Mouse (Mus musculus): Measurements from ENCODE around the gene Avpi1. TPM values are rescaled to one million over a fixed set of nuclear protein-coding genes. Genes with fewer than 3 reads are reported as not detected.

Avpi1 gene
- polyA plus RNA-seq, 1 experiment from 2014 or later = 37.1 TPM

GRCm38 (mm10) chr19:42145210-42145609, 16.4 kb upstream of the Avpi1 start:
- Histone ChIP-seq H3K36me3 (ENCODE audit: insufficient read depth, low read length) (no peaks in the 10 kb centered on the region), H3K9me3 (replicated peaks; ENCODE audit: low read length) (no peaks in the 10 kb centered on the region), H3K4me3 (replicated peaks; ENCODE audit: low read depth, low read length) (no peak overlapping the region), H3K9ac (ENCODE audit: low read depth, low read length) (no peak overlapping the region), H3K4me1 (replicated peaks; ENCODE audit: insufficient read depth, low read length) (peaks cover 7% of the 10 kb centered on the region), H3K4me2 (ENCODE audit: low read length) (no peak overlapping the region), H3K27me3 (ENCODE audit: insufficient read depth, low read length) (no peaks in the 10 kb centered on the region), H3K27ac (no peak overlapping the region)
- no peak for TF ChIP-seq CTCF (IDR thresholded peaks at IDR 0.05; ENCODE audit: low read depth)
- 55% methylated on average over 4 of the region's 4 CpGs for WGBS
- ATAC-seq (replicated peaks; ENCODE audit: low FRiP score, low read depth) (no peak), DNase-seq (ENCODE audit: low spot score) (no peak)

- Histone ChIP-seq H3K27ac (no peak overlapping the region), H3K4me1 (replicated peaks; ENCODE audit: insufficient read depth, low read length) (peaks cover 7% of the 10 kb centered on the region), H3K27me3 (ENCODE audit: insufficient read depth, low read length) (no peaks in the 10 kb centered on the region), H3K4me2 (ENCODE audit: low read length) (no peak overlapping the region), H3K36me3 (ENCODE audit: insufficient read depth, low read length) (no peaks in the 10 kb centered on the region), H3K9ac (ENCODE audit: low read depth, low read length) (no peak overlapping the region), H3K4me3 (replicated peaks; ENCODE audit: low read depth, low read length) (no peak overlapping the region), H3K9me3 (replicated peaks; ENCODE audit: low read length) (no peaks in the 10 kb centered on the region)
- 28% methylated on average over 8 of the region's 8 CpGs for WGBS
- DNase-seq (ENCODE audit: low spot score) (peak; percentile 93), ATAC-seq (replicated peaks; ENCODE audit: low FRiP score, low read depth) (no peak)
- peak; percentile 90 for TF ChIP-seq CTCF (IDR thresholded peaks at IDR 0.05; ENCODE audit: low read depth)
Observed at GRCm38 (mm10) chr19:42144541-42145167, 15.8 kb upstream of the Avpi1 start.

- Histone ChIP-seq H3K9ac (ENCODE audit: low read depth, low read length) (no peak overlapping the region), H3K4me1 (replicated peaks; ENCODE audit: insufficient read depth, low read length) (peaks cover 7% of the 10 kb centered on the region), H3K9me3 (replicated peaks; ENCODE audit: low read length) (no peaks in the 10 kb centered on the region), H3K27ac (no peak overlapping the region), H3K27me3 (ENCODE audit: insufficient read depth, low read length) (no peaks in the 10 kb centered on the region), H3K4me2 (ENCODE audit: low read length) (no peak overlapping the region), H3K4me3 (replicated peaks; ENCODE audit: low read depth, low read length) (no peak overlapping the region), H3K36me3 (ENCODE audit: insufficient read depth, low read length) (no peaks in the 10 kb centered on the region)
- 57% methylated on average over 6 of the region's 6 CpGs for WGBS
- no peak for ATAC-seq (replicated peaks; ENCODE audit: low FRiP score, low read depth)
- no peak for DNase-seq (ENCODE audit: low spot score)
- no peak for TF ChIP-seq CTCF (IDR thresholded peaks at IDR 0.05; ENCODE audit: low read depth)
Observed at GRCm38 (mm10) chr19:42144067-42144466, 15.2 kb upstream of the Avpi1 start.

GRCm38 (mm10) chr19:42142757-42143156, 13.9 kb upstream of the Avpi1 start:
- TF ChIP-seq CTCF (IDR thresholded peaks at IDR 0.05; ENCODE audit: low read depth) = no peak
- Histone ChIP-seq H3K4me1 (replicated peaks; ENCODE audit: insufficient read depth, low read length) (no peaks in the 10 kb centered on the region; the same call in 1 of the 2 replicates), H3K4me2 (ENCODE audit: low read length) (no peak overlapping the region), H3K4me3 (replicated peaks; ENCODE audit: low read depth, low read length) (no peak overlapping the region), H3K27ac (no peak overlapping the region), H3K27me3 (ENCODE audit: insufficient read depth, low read length) (no peaks in the 10 kb centered on the region), H3K9ac (ENCODE audit: low read depth, low read length) (no peak overlapping the region), H3K36me3 (ENCODE audit: insufficient read depth, low read length) (no peaks in the 10 kb centered on the region), H3K9me3 (replicated peaks; ENCODE audit: low read length) (no peaks in the 10 kb centered on the region)
- no peak for DNase-seq (ENCODE audit: low spot score)
- no peak for ATAC-seq (replicated peaks; ENCODE audit: low FRiP score, low read depth)
- 75% methylated on average over 2 of the region's 2 CpGs for WGBS

GRCm38 (mm10) chr19:42141998-42142397, 13.1 kb upstream of the Avpi1 start:
- Histone ChIP-seq H3K9me3 (replicated peaks; ENCODE audit: low read length) (no peaks in the 10 kb centered on the region), H3K4me1 (replicated peaks; ENCODE audit: insufficient read depth, low read length) (no peaks in the 10 kb centered on the region; the same call in 1 of the 2 replicates), H3K9ac (ENCODE audit: low read depth, low read length) (no peak overlapping the region), H3K27ac (no peak overlapping the region), H3K4me2 (ENCODE audit: low read length) (no peak overlapping the region), H3K27me3 (ENCODE audit: insufficient read depth, low read length) (no peaks in the 10 kb centered on the region), H3K36me3 (ENCODE audit: insufficient read depth, low read length) (no peaks in the 10 kb centered on the region), H3K4me3 (replicated peaks; ENCODE audit: low read depth, low read length) (no peak overlapping the region)
- ATAC-seq (replicated peaks; ENCODE audit: low FRiP score, low read depth) (no peak), DNase-seq (ENCODE audit: low spot score) (no peak)
- WGBS = 82% methylated on average over 3 of the region's 3 CpGs
- TF ChIP-seq CTCF (IDR thresholded peaks at IDR 0.05; ENCODE audit: low read depth) = no peak

GRCm38 (mm10) chr19:42139724-42140517, 11.1 kb upstream of the Avpi1 start:
- H3K27me3 ChIP-seq (ENCODE audit: insufficient read depth, low read length) = no peaks in the 10 kb centered on the region
- no peak overlapping the region for H3K9ac ChIP-seq (ENCODE audit: low read depth, low read length)
- H3K4me3 ChIP-seq (replicated peaks; ENCODE audit: low read depth, low read length) = no peak overlapping the region
- no peak for ATAC-seq (replicated peaks; ENCODE audit: low FRiP score, low read depth)
- no peaks in the 10 kb centered on the region for H3K4me1 ChIP-seq (replicated peaks; ENCODE audit: insufficient read depth, low read length)
- no peak for TF ChIP-seq CTCF (IDR thresholded peaks at IDR 0.05; ENCODE audit: low read depth)
- H3K4me2 ChIP-seq (ENCODE audit: low read length) = no peak overlapping the region
- H3K27ac ChIP-seq = no peak overlapping the region
- no peak for DNase-seq (ENCODE audit: low spot score)
- H3K36me3 ChIP-seq (ENCODE audit: insufficient read depth, low read length) = no peaks in the 10 kb centered on the region
- H3K9me3 ChIP-seq (replicated peaks; ENCODE audit: low read length) = no peaks in the 10 kb centered on the region
- 75% methylated on average over 5 of the region's 5 CpGs for WGBS
